Mouse (Mus musculus): ENCODE data around the gene Cd8b1.

- TF ChIP-seq POLR2A (IDR thresholded peaks at IDR 0.05; ENCODE audit: borderline replicate concordance, insufficient read depth, low read length) (no peak), CTCF (IDR thresholded peaks at IDR 0.05; ENCODE audit: borderline replicate concordance, insufficient read depth, low read depth, low read length) (no peak)
Measured at GRCm38 (mm10) chr6:71322491-71322921, at the start of gene Cd8b1.

Measured in cerebellum, adult 2 months (tissue).